Mouse (Mus musculus) midbrain, embryonic 15.5 days (tissue): ENCODE results near the gene Gm21541. TPM values are rescaled to one million over a fixed set of nuclear protein-coding genes. Genes with fewer than 3 reads are reported as not detected.
"Not testable (repeated sequence)": the region's sequence is repeated elsewhere in the genome, so short reads cannot be mapped to it uniquely, and the experiment has no call there.

Experiments
- ATAC-seq: fragments of 200-750 bp; cut with Nextera tagmentation; replicated peaks from 2 replicates; pipeline ENCODE4 v1.8.0; 2017; ENCODE audit warnings: moderate TSS enrichment
- H3K27ac ChIP-seq: fragments of 300-500 bp; sonication (generic); 2 replicates; pipeline ENCODE4 v1.5.1; 2015; ENCODE audit warnings: mild to moderate bottlenecking, inconsistent platforms
- H3K27me3 ChIP-seq: fragments of 300-500 bp; sonication (generic); replicated peaks from 2 replicates; pipeline ENCODE4 v1.6.1; 2015; ENCODE audit warnings: inconsistent platforms
- H3K36me3 ChIP-seq: fragments of 300-500 bp; sonication (generic); replicated peaks from 2 replicates; pipeline ENCODE4 v1.6.1; 2015; ENCODE audit warnings: inconsistent platforms
- H3K4me1 ChIP-seq: fragments of 300-500 bp; sonication (generic); 2 replicates; pipeline ENCODE4 v1.6.1; 2015; ENCODE audit warnings: inconsistent platforms
- H3K4me2 ChIP-seq: fragments of 300-500 bp; sonication (generic); 2 replicates; pipeline ENCODE4 v1.6.1; 2015; ENCODE audit warnings: inconsistent platforms, mild to moderate bottlenecking, moderate library complexity
- H3K4me3 ChIP-seq: fragments of 300-500 bp; sonication (generic); 2 replicates; pipeline ENCODE4 v1.5.1; 2015; ENCODE audit warnings: mild to moderate bottlenecking, inconsistent platforms
- H3K9ac ChIP-seq: fragments of 300-500 bp; sonication (generic); 2 replicates; pipeline ENCODE4 v1.6.1; 2015; ENCODE audit warnings: mild to moderate bottlenecking, inconsistent platforms
- H3K9me3 ChIP-seq: fragments of 300-500 bp; sonication (generic); 2 replicates; pipeline ENCODE4 v1.6.1; 2016; ENCODE audit warnings: inconsistent platforms
- WGBS: fragments of 180-500 bp; shearing (Covaris S2); methylation state at CpG from one replicate; pipeline ENCODE4 v1.1.7; 2015; ENCODE audit warnings: mixed read lengths; 5-methylcytosine and 5-hydroxymethylcytosine counted together
- polyA plus RNA-seq: library from polyadenylated mRNA; unstranded; fragments of >200 nt; fragmentation: Nextera tagmentation; extraction: Ambion mirVana; gene quantifications from 2 replicates; pipeline ENCODE4 v1.2.1, GENCODE M21; 2015

The Gm21541 gene
- polyA plus RNA-seq: not detected in 2 replicates

GRCm38 (mm10) chr4:41903310-41903709 lies at the start of gene Gm21541:
Gene Gm21541, plus strand, starts transcription at chr4:41903610.
- not testable (repeated sequence) for H3K9ac ChIP-seq, H3K4me2 ChIP-seq, H3K4me1 ChIP-seq, H3K4me3 ChIP-seq, ATAC-seq, H3K27me3 ChIP-seq, H3K9me3 ChIP-seq, H3K36me3 ChIP-seq, H3K27ac ChIP-seq
- WGBS: no CpG with 5 or more reads among the region's 5 CpGs

GRCm38 (mm10) chr4:41941272-41941671 lies 37.9 kb downstream of the Gm21541 start, which contains the start of gene Gm20878:
Gene Gm20878, plus strand, starts transcription at chr4:41941572.
- H3K9me3 ChIP-seq: not testable (repeated sequence)

More at GRCm38 (mm10) chr4:41941272-41941671, 37.9 kb downstream of the Gm21541 start, which contains the start of gene Gm20878:
- not testable (repeated sequence) for H3K4me1 ChIP-seq, H3K9ac ChIP-seq, H3K4me2 ChIP-seq, H3K27me3 ChIP-seq, H3K36me3 ChIP-seq, ATAC-seq, H3K27ac ChIP-seq, H3K4me3 ChIP-seq
- no CpG with 5 or more reads among the region's 8 CpGs for WGBS

Other genes starting within 250 kb of the Gm21541 start
- gene Cntfr, start 206.5 kb upstream of the Gm21541 start, polyA plus RNA-seq: 28.1 and 32.2 TPM in 2 replicates
- 37.5 and 40.3 TPM in 2 replicates for gene Il11ra1, start 203.6 kb upstream of the Gm21541 start, polyA plus RNA-seq
- 59.1 and 64.6 TPM in 2 replicates for gene Rpp25l, start 190.1 kb upstream of the Gm21541 start, polyA plus RNA-seq
- gene Dctn3, start 180.4 kb upstream of the Gm21541 start, polyA plus RNA-seq: 295 and 308 TPM in 2 replicates
- 0.56 and 1.1 TPM in 2 replicates for gene Arid3c, start 172.5 kb upstream of the Gm21541 start, polyA plus RNA-seq
- 48.3 and 51.1 TPM in 2 replicates for gene Galt, start 148.4 kb upstream of the Gm21541 start, polyA plus RNA-seq
- gene Sigmar1, start 147.5 kb upstream of the Gm21541 start, polyA plus RNA-seq: 65.7 and 66.0 TPM in 2 replicates
- gene Ccl27a, start 129.4 kb upstream of the Gm21541 start, polyA plus RNA-seq: 278 and 302 TPM in 2 replicates
- gene Gm20878, start 38.0 kb downstream of the Gm21541 start, polyA plus RNA-seq: 12.8 and 13.7 TPM in 2 replicates
- gene Fam205a4, start 62.4 kb downstream of the Gm21541 start, polyA plus RNA-seq: 1.7 and 1.8 TPM in 2 replicates
- gene Gm21093, start 131.1 kb downstream of the Gm21541 start, polyA plus RNA-seq: 0.72 and 1.2 TPM in 2 replicates
- gene Gm3893, start 187.6 kb downstream of the Gm21541 start, polyA plus RNA-seq: not detected in 2 replicates
- gene Gm13304, start 211.2 kb downstream of the Gm21541 start, polyA plus RNA-seq: not detected in 2 replicates
- gene Gm13306, start 249.8 kb downstream of the Gm21541 start, polyA plus RNA-seq: 2.0 and 2.1 TPM in 2 replicates